Mouse (Mus musculus): ENCODE measurements around the gene Hspe1.
"Not testable (repeated sequence)": the region's sequence is repeated elsewhere in the genome, so short reads cannot be mapped to it uniquely, and the experiment has no call there.

Gene Hspe1

DNA sequence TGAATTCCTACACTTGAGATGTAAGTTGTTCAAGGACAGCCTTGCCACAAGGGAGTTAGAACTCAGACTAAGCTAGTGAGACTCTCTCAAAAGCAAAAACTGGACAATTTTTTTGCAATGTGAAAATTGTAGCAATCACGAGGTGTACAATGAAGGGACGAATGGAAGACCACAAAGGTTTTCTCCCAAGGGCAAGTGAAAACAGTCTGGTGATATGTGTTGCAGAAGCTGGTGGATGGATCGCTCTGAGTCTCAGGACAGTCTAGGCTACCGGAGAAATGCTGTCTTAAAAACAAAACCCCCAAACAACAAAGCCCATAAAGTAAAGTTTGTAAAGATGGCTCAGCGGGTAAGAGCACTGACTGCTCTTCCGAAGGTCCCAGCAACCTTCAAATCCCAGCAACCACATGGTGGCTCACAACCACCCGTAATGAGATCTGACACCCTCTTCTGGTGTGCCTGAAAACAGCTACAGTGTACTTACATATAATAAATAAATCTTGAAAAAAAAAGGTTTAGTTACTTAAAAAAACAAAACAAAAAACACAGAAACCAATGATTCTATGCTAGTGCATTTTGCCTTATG lies 2.1 kb upstream of the Hspe1 start:
- no peak for DNase-seq (ENCODE audit: low read depth, low spot score)

DNA sequence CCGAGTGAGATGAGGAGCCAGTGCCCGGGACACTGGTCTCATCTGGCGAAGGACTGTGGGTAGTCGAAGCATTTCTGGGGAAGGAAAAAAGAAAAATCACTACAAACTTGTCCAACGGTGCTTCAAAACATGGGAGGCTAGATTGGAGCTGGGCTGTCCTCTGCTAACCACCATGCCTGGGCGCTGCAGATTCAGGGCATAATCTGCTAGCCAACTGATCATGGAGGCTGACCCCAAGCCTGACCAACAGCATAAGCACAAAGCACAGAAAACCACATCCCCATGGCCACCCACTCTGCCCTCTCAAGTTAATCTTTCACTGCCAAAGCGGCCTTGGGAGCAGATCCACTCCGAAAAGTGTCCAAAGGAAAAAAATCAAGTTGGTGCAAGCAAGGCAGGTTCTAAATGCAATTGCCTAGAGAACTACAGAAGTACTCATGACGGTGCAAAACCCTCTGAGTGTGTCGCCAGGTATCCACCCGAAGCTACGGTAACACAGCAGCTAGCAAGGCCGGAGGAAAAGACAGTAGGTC lies 998 bp upstream of the Hspe1 start:
- no peak for DNase-seq (ENCODE audit: low read depth, low spot score)

DNA sequence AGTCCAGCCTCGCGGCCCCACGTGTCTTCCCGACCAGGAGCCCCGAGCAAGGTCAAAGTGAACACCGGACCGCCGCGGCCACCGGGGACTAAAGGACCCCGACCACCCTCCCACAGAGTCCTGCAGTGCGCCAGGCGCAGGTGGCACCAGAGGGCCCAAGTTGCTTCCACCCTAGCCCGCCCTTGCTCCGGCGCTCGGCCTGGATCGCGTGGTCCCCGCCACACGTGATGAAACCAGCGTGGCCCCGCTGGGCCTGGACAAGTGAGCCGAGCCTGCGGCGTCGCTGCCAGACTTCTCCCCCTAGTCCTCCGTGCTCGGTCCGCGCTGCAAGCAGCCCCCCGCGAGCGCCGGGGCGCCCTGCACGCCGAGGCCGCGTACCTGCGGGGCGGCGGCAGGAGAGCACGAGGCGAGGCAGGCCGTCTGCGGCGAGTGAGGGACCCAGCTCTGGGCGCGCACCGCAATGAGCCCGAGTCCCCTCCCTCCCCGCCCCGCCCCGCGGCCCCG lies 479 bp upstream of the Hspe1 start:
- DNase-seq (ENCODE audit: low read depth, low spot score), result peak; percentile 49

DNA sequence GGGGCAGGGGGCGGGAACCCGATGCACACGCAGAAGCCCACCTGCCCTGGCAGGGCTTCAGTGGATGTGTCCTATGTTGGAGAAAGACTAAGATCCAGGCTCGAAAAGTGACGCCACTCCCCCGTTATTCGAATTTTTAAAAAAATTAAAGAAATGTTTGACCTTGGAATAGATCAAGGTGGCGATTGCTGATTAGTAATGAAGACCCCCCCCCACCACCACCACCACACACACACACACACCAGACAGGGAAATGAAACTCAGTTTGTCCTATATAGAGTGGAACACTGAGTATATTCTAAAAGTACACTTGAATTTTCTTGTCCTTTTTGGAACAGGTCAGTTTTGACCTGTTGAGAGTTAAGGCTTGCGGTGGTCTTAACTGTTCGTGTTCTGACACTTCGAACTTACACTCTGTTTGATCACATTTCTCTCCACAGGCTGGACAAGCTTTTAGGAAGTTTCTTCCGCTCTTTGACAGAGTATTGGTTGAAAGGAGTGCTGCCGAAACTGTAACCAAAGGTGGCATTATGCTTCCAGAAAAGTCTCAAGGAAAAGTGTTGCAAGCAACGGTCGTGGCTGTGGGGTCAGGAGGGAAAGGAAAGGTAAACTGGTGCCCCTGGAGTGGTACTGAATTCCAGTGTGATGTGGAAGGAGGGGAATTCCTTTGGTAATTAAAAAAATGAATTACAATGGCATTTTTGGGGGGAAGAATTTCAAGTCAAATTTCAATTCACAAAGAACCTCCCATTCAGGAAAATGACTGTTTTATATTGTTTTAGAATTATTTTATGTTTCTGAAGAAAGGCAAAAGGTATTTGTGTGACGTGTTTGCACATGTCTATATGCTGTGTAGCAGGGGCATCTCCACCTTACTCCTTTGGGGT lies 922 bp downstream of the Hspe1 start:
- DNase-seq (ENCODE audit: low read depth, low spot score), result no peak

DNA sequence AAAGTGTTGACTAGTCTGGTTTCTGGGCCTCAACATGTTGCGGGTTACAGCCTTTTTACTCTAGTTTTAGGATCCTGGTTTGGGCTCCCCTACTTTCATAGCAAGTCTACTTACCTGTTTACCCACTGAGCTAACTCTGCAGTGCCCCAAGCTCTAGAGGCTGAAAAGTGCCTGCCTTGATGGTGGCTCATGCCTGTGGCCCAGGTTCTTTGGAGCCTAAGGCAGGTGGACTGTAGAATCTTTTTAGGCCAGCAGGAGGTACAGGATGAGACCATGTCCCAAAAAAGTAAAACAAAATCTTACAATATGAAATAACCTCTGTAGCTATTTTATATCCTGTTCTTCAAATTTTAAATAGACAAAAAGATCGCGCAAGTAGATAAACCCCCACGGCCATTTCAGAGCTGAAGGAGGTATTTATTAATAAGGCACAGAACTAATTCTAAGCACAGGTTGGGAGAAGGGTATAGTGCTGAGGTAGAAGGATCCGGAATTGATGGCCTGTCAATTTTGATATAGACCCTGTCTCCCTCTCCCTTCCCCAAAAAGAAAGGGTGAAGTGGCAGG lies 1.6 kb downstream of the Hspe1 start:
- DNase-seq (ENCODE audit: low read depth, low spot score), result no peak

DNA sequence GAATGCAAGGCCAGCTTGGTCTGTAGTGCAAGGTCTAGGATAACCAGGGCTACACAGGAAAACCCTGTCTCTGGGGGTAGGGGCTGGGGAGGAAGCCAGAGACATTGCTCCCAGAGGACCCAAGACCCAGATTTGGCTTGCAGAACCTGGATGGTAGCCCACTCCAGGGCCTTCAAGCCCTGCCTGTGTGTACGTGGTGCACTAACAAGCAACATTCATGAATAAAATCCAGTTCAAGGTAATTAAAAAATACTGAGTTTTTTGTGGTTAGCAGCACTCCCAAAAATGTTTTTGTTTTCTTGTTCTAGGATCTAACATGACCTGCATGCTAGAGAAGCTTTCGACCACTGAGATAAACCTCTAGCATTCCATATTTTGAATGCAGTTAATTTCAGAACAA lies 4.1 kb downstream of the Hspe1 start:
- DNase-seq (ENCODE audit: low read depth, low spot score), result no peak

DNA sequence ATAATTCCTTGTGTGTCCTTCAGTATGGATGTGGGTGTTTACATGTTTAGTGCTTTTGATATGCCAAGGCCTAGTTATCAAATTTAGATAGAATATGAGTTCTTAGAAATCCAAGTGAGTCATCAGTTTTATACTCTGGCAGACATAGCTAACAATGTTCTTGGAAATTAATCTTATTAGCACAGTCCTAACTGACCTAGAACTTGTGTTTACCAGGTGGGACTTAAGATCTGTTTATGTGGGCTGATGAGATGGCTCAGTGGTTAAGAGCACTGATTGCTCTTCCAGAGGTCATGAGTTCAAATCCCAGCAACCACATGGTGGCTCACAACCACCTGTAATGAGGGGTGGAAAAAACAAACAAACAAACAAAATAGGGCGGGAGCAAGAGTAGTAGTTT lies 4.5 kb downstream of the Hspe1 start:
- no peak for DNase-seq (ENCODE audit: low read depth, low spot score)

DNA sequence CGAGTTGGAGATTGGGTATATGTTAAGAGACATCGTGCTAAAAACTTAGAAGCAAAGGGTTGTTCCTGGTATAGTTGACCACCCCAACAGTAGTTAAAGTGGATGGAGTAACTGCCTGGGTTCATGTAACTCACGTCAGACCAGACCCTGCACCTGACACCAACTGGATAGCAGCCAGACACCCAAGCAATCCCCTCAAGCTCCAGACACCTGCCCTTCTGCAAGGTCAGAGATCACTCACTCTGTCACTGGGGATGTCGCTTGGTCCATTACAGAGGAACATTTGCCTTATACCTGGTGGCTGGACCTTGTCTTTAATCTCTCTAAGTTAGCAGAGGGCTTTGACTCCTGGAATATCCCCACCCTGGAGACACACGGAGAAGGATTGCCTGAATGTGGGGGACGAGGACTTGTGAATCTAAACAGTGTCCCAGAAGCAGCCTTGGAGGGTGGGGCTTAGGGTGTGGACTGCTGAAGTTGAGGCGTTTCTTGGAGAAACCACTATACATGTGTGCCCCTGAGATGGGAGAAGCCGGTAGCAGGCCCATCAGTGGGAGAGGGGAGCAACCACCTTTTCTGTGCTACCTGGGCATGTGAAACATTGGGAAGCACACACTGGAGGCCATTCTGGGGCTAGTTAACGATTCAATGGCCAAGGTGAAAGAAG lies 19.1 kb downstream of the Hspe1 start:
- DNase-seq (ENCODE audit: low read depth, low spot score), result no peak

DNA sequence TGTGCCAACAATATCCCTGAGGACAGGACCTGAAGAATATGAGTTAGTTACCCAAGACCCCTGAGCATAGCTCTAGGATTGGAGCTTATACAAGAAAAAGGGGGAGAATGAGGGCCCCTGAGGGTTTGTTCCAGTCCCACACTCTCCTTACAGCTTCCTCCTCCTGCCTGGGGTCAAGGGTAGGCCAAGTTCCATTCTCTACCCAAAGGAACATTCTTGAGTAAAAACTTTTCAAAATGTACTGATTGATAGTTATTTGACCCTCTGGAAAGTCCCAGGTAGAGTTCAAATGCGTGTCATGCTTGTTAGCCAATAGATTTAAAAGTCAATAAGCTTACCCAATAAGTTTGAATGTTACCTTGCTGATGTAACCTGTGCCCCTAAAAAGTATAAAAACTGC lies 19.7 kb downstream of the Hspe1 start:
- DNase-seq (ENCODE audit: low read depth, low spot score), result no peak

DNA sequence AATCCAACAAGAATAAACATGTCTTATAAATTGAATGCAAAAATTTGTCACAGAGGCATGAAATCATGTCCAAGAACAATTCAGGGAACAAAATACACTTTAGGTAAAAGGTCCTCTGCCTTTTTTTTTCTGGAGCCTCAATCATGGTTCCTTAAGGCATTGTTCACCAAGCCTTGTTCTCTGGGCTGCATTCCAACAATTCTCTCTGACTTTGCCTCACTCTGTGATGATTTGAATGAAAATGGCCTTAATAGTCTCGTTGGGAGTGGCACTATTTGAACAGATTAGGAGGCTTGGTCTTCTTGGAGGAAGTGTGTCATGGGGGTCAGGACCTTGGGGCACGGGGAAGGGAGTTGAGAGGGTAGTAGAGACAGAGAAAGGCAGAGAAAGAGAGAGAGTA lies 20.5 kb downstream of the Hspe1 start:
- DNase-seq (ENCODE audit: low read depth, low spot score), result no peak

DNA sequence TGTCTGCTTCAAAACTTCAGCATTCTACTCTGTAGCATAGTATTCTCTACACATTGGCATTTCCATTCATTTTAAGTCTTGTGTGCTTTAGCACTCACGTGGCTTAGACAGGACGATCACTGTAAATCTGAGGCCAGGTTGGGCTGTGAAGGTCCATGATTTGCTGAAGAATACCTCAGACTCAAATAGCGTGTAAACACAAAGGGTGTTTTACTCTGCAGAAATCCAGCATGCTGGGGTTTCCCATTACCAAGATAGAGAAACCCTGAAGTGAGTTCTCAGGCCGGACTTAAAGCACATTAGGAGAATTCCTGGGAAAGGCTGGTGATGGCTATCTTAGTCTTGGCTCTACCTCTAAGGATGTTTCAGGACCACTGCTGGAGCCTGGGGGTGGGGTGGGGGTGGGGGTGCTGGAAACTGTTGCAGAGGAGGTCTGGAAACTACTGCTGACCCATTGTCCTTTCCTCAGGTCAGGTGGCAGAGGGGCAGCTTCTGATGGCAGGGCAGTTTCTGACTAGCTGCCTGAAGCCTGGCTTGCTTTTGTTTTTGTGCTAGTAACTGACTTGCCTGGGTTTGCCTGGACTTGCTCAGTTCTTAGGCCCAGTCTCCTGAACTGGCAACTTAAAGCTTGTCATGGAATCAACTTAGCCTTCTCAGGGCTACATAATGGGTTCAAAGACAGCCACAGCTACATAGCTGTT lies 21.3 kb downstream of the Hspe1 start:
- DNase-seq (ENCODE audit: low read depth, low spot score), result no peak

DNA sequence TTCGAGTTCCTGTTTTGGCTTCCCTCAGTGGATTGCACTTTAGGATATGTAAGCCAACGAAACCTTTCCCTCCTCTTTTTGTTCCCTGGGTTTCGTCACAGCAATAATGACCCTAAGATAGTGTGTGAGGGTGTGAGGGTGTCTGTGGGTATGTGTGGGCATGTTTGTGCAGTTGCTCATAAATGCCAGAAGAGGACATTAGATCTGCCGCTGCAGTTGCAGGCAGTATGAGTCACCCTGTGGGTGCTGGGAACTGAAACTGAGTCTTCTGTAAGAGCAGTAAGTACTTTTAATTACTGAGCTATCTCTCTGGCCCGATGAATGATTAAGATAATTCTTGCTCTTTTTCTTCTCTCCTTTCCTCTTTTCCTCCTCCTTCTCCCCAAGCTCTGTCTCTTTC lies 35.1 kb downstream of the Hspe1 start:
- no peak for DNase-seq (ENCODE audit: low read depth, low spot score)

DNA sequence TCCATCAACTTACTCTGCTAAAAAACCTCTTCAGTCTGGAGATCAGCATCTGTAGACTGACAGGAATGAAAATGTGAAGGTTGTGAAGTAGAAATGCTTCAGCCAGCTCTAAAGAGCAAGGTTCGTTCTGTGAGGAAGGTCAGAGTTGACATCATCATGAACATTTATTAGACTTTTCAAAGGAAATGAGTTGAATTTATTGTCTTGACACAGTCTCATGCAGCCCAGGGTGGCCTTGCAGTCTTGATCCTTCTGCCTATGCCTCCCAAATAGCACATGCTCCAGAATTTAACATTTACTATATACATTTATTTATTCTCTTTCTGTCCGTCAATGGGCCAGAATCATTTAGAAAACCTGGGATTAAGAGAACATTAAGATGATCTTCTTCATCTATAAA lies 35.6 kb downstream of the Hspe1 start:
- DNase-seq (ENCODE audit: low read depth, low spot score), result no peak

DNA sequence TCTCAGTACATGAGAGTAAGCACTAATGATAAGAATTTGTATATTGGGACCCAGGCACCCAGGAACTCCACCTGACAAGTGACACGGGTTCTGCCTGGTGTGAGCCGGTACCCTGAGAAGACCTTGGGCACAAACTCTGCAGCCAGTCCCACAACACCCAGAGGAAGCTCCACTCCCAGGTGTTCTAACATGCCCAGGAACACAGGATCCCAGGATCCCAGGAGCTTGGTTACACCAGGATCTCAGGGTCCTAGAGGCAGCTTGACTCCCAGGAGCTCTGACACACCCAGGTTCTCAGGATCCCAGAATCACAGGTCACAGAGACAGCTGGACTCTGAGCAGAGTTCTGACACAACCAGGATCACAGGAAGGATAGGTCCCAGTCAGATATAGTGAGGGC lies 36.2 kb downstream of the Hspe1 start:
- DNase-seq (ENCODE audit: low read depth, low spot score), result not testable (repeated sequence)

DNA sequence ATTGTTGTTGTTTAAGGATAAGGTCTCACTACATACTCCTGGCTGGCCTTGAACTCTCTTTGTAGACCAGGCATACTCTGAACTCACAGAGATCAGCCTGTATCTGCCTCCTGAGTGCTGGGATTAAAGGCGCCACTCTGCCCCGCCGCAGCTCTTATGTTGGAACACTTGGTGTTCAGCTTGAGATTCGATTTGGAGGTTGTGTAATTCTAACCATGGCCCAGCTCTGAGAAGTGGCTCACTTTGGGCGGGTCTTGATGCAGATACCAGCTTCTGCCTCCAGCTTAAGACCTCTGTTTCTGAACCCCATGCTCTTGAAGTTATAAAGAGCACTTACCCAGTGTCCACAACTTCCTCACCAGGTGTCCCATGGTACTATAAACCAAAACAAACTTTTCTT lies 41.8 kb downstream of the Hspe1 start:
- no peak for DNase-seq (ENCODE audit: low read depth, low spot score)

DNA sequence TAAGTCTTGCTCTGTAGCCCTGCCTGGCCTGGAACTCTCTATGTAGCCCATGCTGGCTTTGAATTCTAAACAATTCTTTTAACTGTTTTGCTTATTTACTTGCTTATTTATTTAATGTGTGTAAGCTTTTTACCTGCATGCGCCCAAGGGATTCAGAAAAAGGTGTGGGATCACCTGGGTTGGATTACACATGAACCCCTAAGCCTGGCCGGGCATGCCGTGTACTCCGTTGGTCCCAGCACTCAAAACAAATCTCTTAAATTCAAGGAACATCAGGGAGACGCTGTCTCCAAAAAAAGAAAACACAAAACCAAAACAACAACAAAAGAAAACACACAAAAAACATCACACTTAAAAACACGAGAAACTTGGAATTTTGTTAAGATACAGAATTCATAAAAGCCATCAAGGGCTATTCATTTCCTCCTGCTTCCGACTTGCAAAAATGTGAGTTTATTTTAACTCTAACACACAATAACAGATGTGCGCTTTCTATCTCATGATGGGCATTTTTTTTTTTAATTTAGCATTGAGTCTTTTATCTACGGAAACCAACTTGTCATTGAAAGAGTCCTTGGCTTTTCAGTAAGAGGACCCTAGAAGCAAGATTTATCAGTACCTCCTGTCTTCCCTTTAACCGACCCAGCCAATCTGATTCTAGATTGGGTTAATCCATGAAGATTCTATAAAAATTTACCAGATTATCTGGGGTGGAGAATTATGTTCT lies 42.4 kb downstream of the Hspe1 start:
- no peak for DNase-seq (ENCODE audit: low read depth, low spot score)

DNA sequence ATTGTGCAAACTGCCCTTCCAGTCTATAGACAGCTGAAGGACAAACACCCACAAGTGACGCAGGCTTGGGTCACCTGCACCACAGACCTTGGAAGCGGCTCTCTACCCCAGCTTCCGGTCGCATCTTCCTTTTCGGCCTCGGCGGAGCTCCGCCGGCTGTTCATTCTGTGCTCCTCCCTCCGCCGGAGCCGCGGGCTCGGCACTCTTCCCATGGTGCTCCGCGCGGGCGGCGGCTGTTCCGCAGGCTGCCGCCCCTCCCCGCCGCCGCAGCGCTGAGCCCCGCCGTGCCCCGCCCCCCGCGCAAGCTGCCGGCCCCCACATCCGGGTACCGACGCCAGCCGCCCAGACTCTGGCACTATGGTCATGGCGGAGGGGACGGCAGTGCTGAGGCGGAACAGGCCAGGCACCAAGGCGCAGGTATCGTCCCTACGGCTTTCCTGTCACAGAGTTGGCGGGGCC lies 43.0 kb downstream of the Hspe1 start, which contains the start of gene Mob4:
Gene Mob4 (plus strand): TSS at position 289 of the 459 bp plus-strand sequence.
- DNase-seq (ENCODE audit: low read depth, low spot score), result peak; percentile 90

DNA sequence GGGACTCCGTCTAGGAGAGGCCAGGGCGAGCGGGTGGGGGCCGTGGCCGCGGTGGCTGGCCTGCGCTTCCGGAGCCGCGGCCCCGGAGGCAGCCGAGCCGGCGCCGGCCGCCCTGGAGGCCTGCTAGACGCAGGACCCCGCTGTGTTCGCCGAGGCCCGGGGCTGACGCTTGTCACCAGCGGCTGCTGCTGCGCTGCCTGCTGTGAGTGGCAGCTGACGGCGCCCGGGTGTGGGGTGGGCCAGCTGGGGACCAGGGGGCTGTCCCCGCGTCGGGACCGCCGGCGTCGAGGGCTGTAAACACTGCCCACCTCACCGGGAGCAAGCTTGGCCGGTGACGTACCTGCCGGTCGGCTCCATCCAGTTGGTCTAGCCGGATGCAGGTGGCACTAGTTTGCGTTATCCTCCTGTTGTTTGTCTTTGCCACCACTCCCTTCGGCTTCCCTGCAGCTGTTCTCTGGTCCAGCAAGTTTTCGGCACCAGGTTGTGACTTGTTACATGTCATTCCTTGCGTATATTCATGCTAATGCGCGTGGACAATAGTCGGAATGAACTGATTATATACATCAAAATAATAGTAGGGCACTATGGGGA lies 43.6 kb downstream of the Hspe1 start:
- no peak for DNase-seq (ENCODE audit: low read depth, low spot score)

DNA sequence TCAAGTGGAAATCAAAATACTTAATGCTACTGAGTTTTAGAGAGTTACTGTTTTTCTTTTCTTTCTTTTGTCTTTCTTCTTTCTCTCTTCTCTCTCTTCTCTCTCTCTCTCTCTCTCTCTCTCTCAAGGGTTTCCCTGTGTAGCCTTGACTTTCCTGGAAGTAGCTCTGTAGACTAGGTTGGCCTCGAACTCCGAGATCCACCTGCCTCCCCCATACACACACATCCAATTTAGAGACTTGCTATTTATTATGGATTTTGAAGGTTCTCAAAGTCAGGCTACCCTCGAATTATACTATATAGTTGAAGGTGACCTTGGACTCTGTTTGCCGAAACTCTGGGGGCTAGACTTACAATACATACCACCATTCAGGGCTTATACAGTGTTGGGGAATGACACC lies 44.4 kb downstream of the Hspe1 start:
- DNase-seq (ENCODE audit: low read depth, low spot score), result no peak

DNA sequence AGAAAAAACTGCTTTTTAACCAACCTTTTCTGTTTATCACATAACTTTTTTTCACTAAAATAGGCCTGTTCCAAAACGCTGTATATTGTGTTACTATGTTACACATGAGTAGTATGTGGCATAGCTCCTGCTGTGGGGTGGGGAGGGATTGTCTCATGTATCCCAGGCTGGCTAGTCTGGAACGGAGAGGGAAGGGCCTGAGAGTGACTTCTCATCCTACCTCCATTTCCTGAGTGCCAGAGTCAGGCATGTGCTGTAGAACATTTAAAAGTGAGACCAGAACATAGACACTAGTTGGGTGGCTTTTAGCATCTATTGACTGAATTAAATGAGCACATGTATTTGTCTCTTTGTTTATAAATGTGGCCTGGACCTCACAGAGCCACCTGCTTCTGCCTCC lies 45.2 kb downstream of the Hspe1 start:
- no peak for DNase-seq (ENCODE audit: low read depth, low spot score)

All from retina, adult 2 months (tissue).